Mouse (Mus musculus) lung, adult 2 months (tissue): ENCODE measurements at regions not wholly inside any gene's neighbourhood (a gene's known extent, or its start where the extent isn't known, plus 50 kb on each side); places are given as distances from the start of the nearest gene placed in this dataset.
"Not testable (repeated sequence)": the region's sequence is repeated elsewhere in the genome, so short reads cannot be mapped to it uniquely, and the experiment has no call there.

ENCODE experiments used
- DNase-seq: peaks from one replicate; pipeline ENCODE4 v3.0.0; 2022
- H3K4me1 ChIP-seq: fragments of 200-500 bp; 2 replicates; pipeline ENCODE4 v1.6.1; 2011; ENCODE audit warnings: low read length; ENCODE audit not compliant: control insufficient read depth, insufficient read depth
- H3K4me3 ChIP-seq: fragments of 200-500 bp; replicated peaks from 2 replicates; pipeline ENCODE3; 2011; ENCODE audit warnings: low read depth, mild to moderate bottlenecking, control low read depth, low read length; ENCODE audit errors: extremely low read depth
- CTCF ChIP-seq: fragments of 200-500 bp; IDR thresholded peaks from 2 replicates; pipeline ENCODE4 v1.5.1; 2011; ENCODE audit warnings: mild to moderate bottlenecking, low read length, control low read depth; ENCODE audit not compliant: insufficient read depth
- POLR2A ChIP-seq: fragments of 200-500 bp; IDR thresholded peaks from 2 replicates; pipeline ENCODE4 v1.6.1; 2011; ENCODE audit warnings: low read depth, mild to moderate bottlenecking, control low read depth, low read length, borderline replicate concordance; ENCODE audit errors: extremely low read depth
- WGBS: fragments of 180-500 bp; shearing (Covaris S2); methylation state at CpG from one replicate; pipeline ENCODE4 v1.1.7; 2018; 5-methylcytosine and 5-hydroxymethylcytosine counted together

GRCm38 (mm10) chr13:5634960-5635359 is 226.3 kb upstream of the Klf6 start:
- H3K4me3 ChIP-seq = no peak overlapping the region
- no peak for DNase-seq
- WGBS = 60% methylated on average over 2 of the region's 2 CpGs
- TF ChIP-seq POLR2A = no peak
- no peak for TF ChIP-seq CTCF
- H3K4me1 ChIP-seq = no peaks in the 10 kb centered on the region

- TF ChIP-seq POLR2A (no peak), CTCF (no peak)
- Histone ChIP-seq H3K4me3 (no peak overlapping the region), H3K4me1 (no peaks in the 10 kb centered on the region)
- no peak for DNase-seq
- 84% methylated on average over 7 of the region's 7 CpGs for WGBS
These were observed 219.4 kb upstream of the Klf6 start for GRCm38 (mm10) chr13:5641743-5642510.

- Histone ChIP-seq H3K4me1 (no peaks in the 10 kb centered on the region), H3K4me3 (no peak overlapping the region)
- no peak for TF ChIP-seq CTCF
- TF ChIP-seq POLR2A = no peak
- DNase-seq = no peak
- WGBS = 75% methylated on average over 4 of the region's 4 CpGs
These were observed 213.0 kb upstream of the Klf6 start for GRCm38 (mm10) chr13:5648276-5648675.

- no peak for TF ChIP-seq CTCF
- TF ChIP-seq POLR2A = no peak
- no peak for DNase-seq
- WGBS = 48% methylated on average over 5 of the region's 5 CpGs
- Histone ChIP-seq H3K4me1 (no peaks in the 10 kb centered on the region), H3K4me3 (no peak overlapping the region)
These were observed 203.7 kb upstream of the Klf6 start for GRCm38 (mm10) chr13:5657556-5657955.

- H3K4me3 ChIP-seq = no peak overlapping the region
- no peak for DNase-seq
- H3K4me1 ChIP-seq = no peaks in the 10 kb centered on the region; the same call in 1 of the 2 replicates
- TF ChIP-seq CTCF = no peak
- TF ChIP-seq POLR2A = no peak
- 44% methylated on average over 3 of the region's 3 CpGs for WGBS
These were observed 194.9 kb upstream of the Klf6 start for GRCm38 (mm10) chr13:5666235-5667007.

- DNase-seq = no peak
- 90% methylated on average over 1 of the region's 1 CpGs for WGBS
- TF ChIP-seq POLR2A (no peak), CTCF (no peak)
- no peaks in the 10 kb centered on the region for H3K4me1 ChIP-seq
- H3K4me3 ChIP-seq = no peak overlapping the region
These were observed 185.6 kb upstream of the Klf6 start for GRCm38 (mm10) chr13:5675668-5676067.

- Histone ChIP-seq H3K4me3 (no peak overlapping the region), H3K4me1 (no peaks in the 10 kb centered on the region)
- TF ChIP-seq POLR2A (no peak), CTCF (no peak)
- WGBS = 88% methylated on average over 4 of the region's 4 CpGs
- no peak for DNase-seq
These were observed 171.2 kb upstream of the Klf6 start for GRCm38 (mm10) chr13:5690124-5690523.

GRCm38 (mm10) chr13:5690680-5691079 is 170.6 kb upstream of the Klf6 start:
- not testable (repeated sequence) for DNase-seq, H3K4me1 ChIP-seq, H3K4me3 ChIP-seq
- WGBS = 87% methylated on average over 2 of the region's 2 CpGs

- Histone ChIP-seq H3K4me1 (no peaks in the 10 kb centered on the region), H3K4me3 (no peak overlapping the region)
- TF ChIP-seq POLR2A (no peak), CTCF (no peak)
- no peak for DNase-seq
- 96% methylated on average over 8 of the region's 8 CpGs for WGBS
These were observed 166.7 kb upstream of the Klf6 start for GRCm38 (mm10) chr13:5694626-5695025.

GRCm38 (mm10) chr13:5695581-5695980 is 165.7 kb upstream of the Klf6 start:
- not testable (repeated sequence) for DNase-seq, H3K4me1 ChIP-seq, H3K4me3 ChIP-seq
- WGBS = 86% methylated on average over 3 of the region's 3 CpGs

GRCm38 (mm10) chr13:5696377-5696776 is 164.9 kb upstream of the Klf6 start:
- Histone ChIP-seq H3K4me1 (no peaks in the 10 kb centered on the region), H3K4me3 (no peak overlapping the region)
- WGBS = 55% methylated on average over 2 of the region's 2 CpGs
- TF ChIP-seq CTCF (no peak), POLR2A (no peak)
- no peak for DNase-seq

GRCm38 (mm10) chr13:5697329-5697728 is 164.0 kb upstream of the Klf6 start:
- WGBS = 52% methylated on average over 1 of the region's 1 CpGs
- H3K4me1 ChIP-seq, H3K4me3 ChIP-seq, DNase-seq: not testable (repeated sequence)
